Mouse (Mus musculus): ENCODE data around the gene Hecw2. TPM values are rescaled to one million over a fixed set of nuclear protein-coding genes. Genes with fewer than 3 reads are reported as not detected.
A peak's percentile ranks its signal among the peaks of the same experiment; 100 is the strongest.

The Hecw2 gene
- total RNA-seq, 2 experiments from 2014 or later, result not detected

DNA sequence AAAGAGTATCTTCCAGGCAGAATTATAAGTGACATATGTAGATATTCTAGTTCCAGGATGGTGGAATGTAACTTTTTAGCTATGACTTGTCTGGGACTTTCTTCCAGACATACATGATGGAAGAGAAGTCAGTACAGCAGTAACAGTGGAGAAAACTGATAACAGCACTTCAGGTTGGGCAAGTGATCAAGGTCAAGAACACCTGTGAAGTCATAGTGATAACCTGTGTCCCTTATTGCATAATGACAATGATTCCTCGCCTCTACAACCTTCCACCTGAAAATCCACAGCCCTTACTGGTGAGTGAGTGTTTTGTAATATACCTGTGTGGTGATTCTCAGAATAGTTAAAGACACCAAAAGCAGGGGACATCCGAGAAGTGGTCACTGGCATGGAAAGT, 400.7 kb downstream of the Hecw2 start:
- ATAC-seq (replicated peaks; ENCODE audit: poor library complexity), result no peak

GRCm38 (mm10) chr1:53791343-53791742, 403.6 kb downstream of the Hecw2 start:
- peak; percentile 92 for ATAC-seq (replicated peaks; ENCODE audit: poor library complexity)

- ATAC-seq (replicated peaks; ENCODE audit: poor library complexity), result peak; percentile 93
Measured at GRCm38 (mm10) chr1:53784721-53785418, 410.1 kb downstream of the Hecw2 start, which contains the start of gene Stk17b. Gene Stk17b (minus strand): TSS chr1:53785224.

GRCm38 (mm10) chr1:53784291-53784720, 410.7 kb downstream of the Hecw2 start:
- ATAC-seq (replicated peaks; ENCODE audit: poor library complexity), result peak; percentile 45

GRCm38 (mm10) chr1:53782956-53783355, 412.0 kb downstream of the Hecw2 start:
- ATAC-seq (replicated peaks; ENCODE audit: poor library complexity), result no peak

DNA sequence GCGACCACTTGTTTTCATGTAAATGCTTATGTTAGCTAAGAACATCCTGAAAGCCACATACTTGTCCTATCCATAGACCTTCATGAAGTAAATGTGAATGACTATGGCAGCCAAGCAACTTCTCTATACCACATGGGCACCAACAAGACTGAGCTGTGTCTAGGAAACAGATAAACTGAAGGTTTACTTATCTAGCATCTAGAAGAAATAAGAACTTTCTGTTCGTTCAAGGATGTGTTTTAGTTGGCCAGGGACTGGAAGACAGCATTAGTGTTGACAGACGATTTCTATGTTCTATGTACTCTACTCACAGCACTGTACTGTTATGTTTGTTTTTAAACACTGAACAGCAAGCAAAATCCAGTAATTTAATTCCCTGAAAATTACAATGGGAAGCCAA, 412.9 kb downstream of the Hecw2 start:
- ATAC-seq (replicated peaks; ENCODE audit: poor library complexity), result no peak

DNA sequence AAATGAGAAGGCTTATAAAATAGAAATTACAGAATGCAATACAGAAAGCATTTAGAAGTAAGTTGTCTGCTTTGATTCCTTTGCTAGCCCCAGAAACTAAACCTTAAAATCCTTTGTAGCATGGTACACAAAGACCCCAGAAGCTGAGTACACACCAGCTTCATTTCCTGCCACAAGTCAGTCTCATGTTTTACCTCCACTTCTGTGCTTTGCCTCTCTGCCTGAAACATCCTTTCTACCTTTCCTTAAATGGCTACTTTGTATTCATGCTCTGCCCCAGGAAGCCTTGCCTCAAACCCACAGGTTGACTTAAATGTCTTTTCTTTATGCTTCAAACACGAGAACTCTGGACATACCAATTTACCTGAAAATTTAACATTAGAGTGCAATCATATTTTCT, 413.7 kb downstream of the Hecw2 start:
- ATAC-seq (replicated peaks; ENCODE audit: poor library complexity), result no peak

DNA sequence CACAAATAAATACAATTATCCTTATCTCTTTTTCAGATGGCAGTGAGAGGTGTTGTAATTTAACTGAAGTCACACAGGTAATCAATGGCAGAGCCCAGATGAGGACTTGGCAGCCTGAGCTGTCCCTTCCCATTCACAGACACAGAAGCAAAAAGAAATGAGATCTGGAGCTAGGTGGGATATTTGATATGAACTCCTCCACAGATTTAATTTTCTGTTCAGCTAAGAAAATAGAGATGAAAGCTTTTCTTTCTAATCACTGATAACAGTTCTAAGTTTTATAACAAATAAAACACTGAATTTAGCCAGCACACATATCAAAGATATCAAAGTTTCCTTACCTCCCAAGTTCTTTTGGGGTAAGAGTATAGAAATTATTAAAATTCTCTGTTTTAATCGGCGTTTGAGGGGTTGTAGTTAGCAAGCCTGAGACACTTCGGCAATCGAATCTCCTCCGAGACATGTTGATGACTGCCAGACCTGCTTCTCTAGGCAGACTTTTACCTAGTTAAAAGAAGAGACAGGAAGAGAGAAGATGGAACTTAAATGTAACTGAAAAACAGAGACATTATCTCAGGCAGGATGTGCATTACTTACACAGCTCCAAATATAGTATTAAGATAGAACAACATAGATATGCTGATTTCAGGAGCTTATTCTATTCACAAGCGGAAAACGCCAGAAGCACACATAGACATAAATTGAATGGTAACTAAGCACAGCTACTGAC, 418.6 kb downstream of the Hecw2 start:
- ATAC-seq (replicated peaks; ENCODE audit: poor library complexity), result no peak

DNA sequence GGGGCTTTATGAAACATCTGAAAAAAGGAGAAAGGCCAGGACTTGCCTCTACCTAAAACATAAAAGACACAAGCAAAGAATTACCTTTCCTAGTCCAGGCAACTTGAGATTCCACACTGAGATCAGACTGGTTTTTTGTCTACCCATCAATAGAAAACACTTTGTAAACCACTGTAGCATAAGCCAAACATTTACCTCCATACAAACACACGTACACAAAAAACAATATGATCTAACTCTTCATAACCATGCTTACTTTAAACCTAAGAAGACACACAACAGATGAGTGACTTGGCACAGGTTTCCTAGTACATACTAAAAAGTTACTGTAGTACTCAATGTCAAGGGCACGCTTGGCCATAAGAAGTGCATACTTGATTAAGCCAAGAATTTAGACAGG, 419.4 kb downstream of the Hecw2 start:
- no peak for ATAC-seq (replicated peaks; ENCODE audit: poor library complexity)

DNA sequence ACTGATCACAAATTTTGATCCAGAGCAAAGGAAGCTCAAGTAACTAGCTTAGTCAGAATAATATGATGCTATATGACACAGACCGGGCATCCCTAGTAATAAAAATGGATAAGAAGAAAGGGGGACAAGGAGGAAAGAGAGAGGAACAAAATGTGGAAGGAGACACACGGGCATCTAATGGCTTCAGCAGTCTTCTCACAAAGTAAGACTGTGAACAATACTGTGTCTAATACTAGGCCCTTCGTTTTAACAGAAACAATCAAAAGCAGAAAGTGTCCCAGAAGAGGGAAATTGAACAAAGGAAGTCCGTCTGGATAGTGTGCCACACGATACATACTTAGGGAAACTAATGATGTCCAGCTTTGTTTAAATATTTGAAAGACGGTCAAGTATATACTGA, 419.9 kb downstream of the Hecw2 start:
- no peak for ATAC-seq (replicated peaks; ENCODE audit: poor library complexity)

DNA sequence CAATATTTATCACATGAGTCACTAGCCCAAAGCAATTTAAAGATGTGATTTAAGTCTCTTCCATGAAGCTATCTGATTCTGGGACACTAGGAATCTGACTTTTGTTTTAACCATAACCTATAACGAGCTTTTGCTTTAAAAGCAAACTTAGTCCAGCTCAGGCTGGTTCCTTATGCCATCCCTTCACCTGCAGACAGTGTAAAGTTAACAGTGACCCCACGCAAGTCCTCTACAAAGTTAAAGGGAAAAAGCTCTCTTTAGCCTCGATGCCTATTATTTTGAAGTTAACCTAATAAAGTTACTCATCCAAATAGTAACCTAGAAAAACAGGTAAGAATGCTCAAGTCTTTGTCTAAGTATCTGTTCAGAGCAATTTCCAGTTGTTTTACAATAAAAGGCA, 420.4 kb downstream of the Hecw2 start:
- ATAC-seq (replicated peaks; ENCODE audit: poor library complexity), result no peak

DNA sequence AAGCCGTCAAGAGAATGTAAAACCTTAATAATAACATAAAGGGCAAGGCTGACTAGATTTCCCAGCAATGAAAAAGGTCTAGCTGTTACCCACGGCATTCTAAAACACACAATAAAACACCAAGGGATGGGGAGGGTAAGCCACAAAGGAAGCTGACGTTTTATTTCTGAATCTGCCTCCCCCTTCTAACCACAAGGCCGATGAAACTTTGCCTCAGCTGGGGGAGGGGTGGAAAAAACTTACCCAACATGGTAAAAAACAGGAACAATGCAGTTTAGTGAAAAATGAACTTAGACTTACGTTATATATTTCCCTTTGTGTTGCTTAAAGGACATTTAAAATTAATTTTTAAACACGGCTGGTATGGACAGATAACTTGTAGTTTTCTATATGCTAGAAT, 421.0 kb downstream of the Hecw2 start:
- ATAC-seq (replicated peaks; ENCODE audit: poor library complexity), result peak; percentile 97

DNA sequence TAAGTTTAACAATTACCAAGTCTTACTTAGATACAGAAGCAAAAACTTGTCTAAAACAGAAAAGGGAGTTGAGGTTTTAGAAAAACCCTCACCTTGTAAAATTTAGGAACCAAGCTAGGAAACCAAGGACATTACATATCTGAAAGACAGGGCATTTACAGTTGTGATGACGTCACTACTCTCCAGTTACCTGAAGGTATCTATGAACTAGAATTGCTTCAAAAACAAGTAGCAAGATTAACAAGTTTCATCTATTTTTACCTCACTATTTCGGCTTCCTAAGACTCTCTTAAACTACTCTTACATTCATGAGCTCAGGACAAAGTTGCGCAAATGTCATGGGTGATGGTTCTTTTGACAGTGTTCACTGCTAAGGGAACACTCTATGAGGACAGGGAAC, 422.0 kb downstream of the Hecw2 start:
- no peak for ATAC-seq (replicated peaks; ENCODE audit: poor library complexity)

- no peak for ATAC-seq (replicated peaks; ENCODE audit: poor library complexity)
Measured at GRCm38 (mm10) chr1:53771476-53771875, 423.5 kb downstream of the Hecw2 start.

DNA sequence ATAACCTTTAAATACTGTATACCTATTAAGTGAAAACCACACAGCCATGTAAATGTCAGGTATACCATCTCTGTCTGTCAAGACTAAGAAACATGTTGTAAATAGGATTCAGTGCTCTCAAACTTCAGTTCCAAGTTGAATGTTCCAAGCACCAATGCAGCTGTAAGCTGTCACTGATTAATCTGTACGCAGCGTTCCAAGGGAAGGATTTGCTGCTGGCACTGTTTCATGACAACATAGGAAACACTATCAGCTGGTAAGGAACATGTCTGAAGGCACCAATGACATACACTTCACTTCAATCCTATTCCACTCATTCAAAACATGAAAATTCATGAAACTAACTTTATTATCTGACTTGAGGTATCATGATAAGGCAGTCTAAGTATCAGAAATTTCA, 428.9 kb downstream of the Hecw2 start:
- no peak for ATAC-seq (replicated peaks; ENCODE audit: poor library complexity)

DNA sequence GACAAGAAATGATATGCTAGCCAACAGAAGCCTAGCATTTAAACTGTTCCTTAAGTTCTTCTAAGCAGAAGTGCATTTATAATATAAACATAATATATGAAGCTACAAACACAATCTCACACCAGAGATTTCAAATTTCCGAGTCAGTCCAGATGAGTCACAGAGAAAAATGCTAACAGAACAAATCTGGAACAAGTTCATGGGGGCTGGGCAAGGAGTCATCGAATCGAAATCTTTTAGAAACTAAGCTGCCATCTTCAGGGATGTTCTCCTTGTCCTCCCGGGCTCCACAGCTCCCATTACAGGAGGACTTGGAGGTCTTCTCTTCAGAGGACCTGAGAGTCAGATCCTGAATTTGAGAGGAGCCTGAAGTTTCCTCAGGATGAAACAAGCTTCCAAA, 437.7 kb downstream of the Hecw2 start:
- no peak for ATAC-seq (replicated peaks; ENCODE audit: poor library complexity)

Other genes with a start within 250 kb of the Hecw2 start
- 0.20 and 0.81 TPM in 2 replicates for gene Ccdc150, start 55.5 kb upstream of the Hecw2 start, total RNA-seq (2015)
- gene Ccdc150, start 55.5 kb upstream of the Hecw2 start, total RNA-seq (2017), result 0.29 and 2.2 TPM in 2 replicates
- gene Gtf3c3, start 243.8 kb upstream of the Hecw2 start, total RNA-seq (2015), result 19.5 and 20.3 TPM in 2 replicates
- gene Gtf3c3, start 243.8 kb upstream of the Hecw2 start, total RNA-seq (2017), result 19.4 and 23.3 TPM in 2 replicates

All from megakaryocyte progenitor cell, adult 5-6 weeks (primary cell).